9 mouse cellular contexts compared by ENCODE assay signal in the genomic region with DNA sequence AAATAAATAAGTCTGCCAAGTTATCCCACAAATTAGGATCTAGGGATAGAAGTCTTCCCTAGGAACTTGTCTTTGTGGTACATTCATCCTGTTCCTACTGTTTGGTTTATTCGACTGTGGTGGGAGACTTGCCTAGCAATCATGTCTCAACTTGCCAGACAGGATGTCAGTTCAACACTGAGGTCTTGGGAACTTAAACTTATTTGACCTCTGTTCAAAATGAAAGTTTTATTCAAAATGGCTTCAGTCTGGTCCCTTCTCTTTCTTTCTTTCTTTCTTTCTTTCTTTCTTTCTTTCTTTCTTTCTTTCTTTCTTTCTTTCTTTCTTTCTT. TPM values are rescaled to one million over a fixed set of nuclear protein-coding genes. Genes with fewer than 3 reads are reported as not detected.
DNase-seq lines count a peak whose midpoint lies in the region; ATAC-seq and TF ChIP-seq lines count a peak whose summit lies in the region.
"Had no signal": no experiment of that assay in that cellular context is flagged by ENCODE, and none has a peak within 500 bp of the region (broad histone marks: within the 10 kb centered on the region; RNA-seq: fewer than 3 reads in every experiment).

No protein-coding gene starts in this region.

- H3K9me3 ChIP-seq in embryonic facial prominence, embryonic 10.5 days: no peaks in the 10 kb centered on the region
- no peaks in the 10 kb centered on the region for H3K9me3 ChIP-seq in limb, embryonic 10.5 days (replicated peaks)
- H3K9me3 ChIP-seq in neural tube, embryonic 14.5 days (ENCODE audit: control insufficient read depth, low read length): no peaks in the 10 kb centered on the region

- no peak overlapping the region for H3K9ac ChIP-seq in neural tube, embryonic 14.5 days (replicated peaks; ENCODE audit: low read depth, low read length)

- peaks cover 4% of the 10 kb centered on the region; the same call in 1 of the 2 replicates for H3K4me1 ChIP-seq in embryonic facial prominence, embryonic 10.5 days
- no peaks in the 10 kb centered on the region for H3K4me1 ChIP-seq in limb, embryonic 10.5 days
- no peaks in the 10 kb centered on the region for H3K4me1 ChIP-seq in neural tube, embryonic 14.5 days (ENCODE audit: control insufficient read depth, insufficient read depth, low read length)

- no peak for ATAC-seq in neural tube, embryonic 14.5 days (ENCODE audit: low read depth)

- H3K4me3 ChIP-seq in layer of hippocampus, adult 2 months: peak overlapping the region; percentile 55
- H3K4me3 ChIP-seq in embryonic facial prominence, embryonic 10.5 days: peak overlapping the region; percentile 57
- peak overlapping the region; percentile 49 for H3K4me3 ChIP-seq in limb, embryonic 10.5 days
- no peak overlapping the region for H3K4me3 ChIP-seq in neural tube, embryonic 14.5 days (ENCODE audit: low read depth, low read length)

- H3K27ac ChIP-seq in layer of hippocampus, adult 2 months: peak overlapping the region; percentile 77
- no peak overlapping the region; the same call in 1 of the 2 replicates for H3K27ac ChIP-seq in embryonic facial prominence, embryonic 10.5 days (replicated peaks)
- H3K27ac ChIP-seq in limb, embryonic 10.5 days: no peak overlapping the region
- no peak overlapping the region for H3K27ac ChIP-seq in neural tube, embryonic 14.5 days (ENCODE audit: low read depth, low read length)

- no peak for TF ChIP-seq CTCF in layer of hippocampus, adult 2 months (conservative IDR thresholded peaks at IDR 0.05)

- no peak for DNase-seq in layer of hippocampus, adult 2 months (ENCODE audit: low spot score in 2 of 2)
- DNase-seq in layer of hippocampus, adult 8-10 months (ENCODE audit: low spot score in 2 of 2): no peak
- DNase-seq in embryonic facial prominence, embryonic 10.5 days (ENCODE audit: low spot score): no peak
- no peak for DNase-seq in limb, embryonic 10.5 days (ENCODE audit: low spot score)
- no peak for DNase-seq in testis, postnatal 10 days (ENCODE audit: low spot score)
- DNase-seq in cerebellum, adult 8-10 months: no peak
- DNase-seq in layer of hippocampus, adult 9-10 months (ENCODE audit: low spot score): no peak

- no peaks in the 10 kb centered on the region for H3K27me3 ChIP-seq in embryonic facial prominence, embryonic 10.5 days (replicated peaks; ENCODE audit: low read depth, poor library complexity, severe bottlenecking)
- no peaks in the 10 kb centered on the region for H3K27me3 ChIP-seq in limb, embryonic 10.5 days (ENCODE audit: low read depth, poor library complexity, severe bottlenecking)
- no peaks in the 10 kb centered on the region for H3K27me3 ChIP-seq in neural tube, embryonic 14.5 days (ENCODE audit: control insufficient read depth, insufficient read depth, low read length)

- 36% methylated on average over 1 of the region's 1 CpGs for WGBS in embryonic facial prominence, embryonic 10.5 days
- WGBS in limb, embryonic 10.5 days: 61% methylated on average over 1 of the region's 1 CpGs
- WGBS in neural tube, embryonic 14.5 days: 87% methylated on average over 1 of the region's 1 CpGs

- H3K4me2 ChIP-seq in neural tube, embryonic 14.5 days (ENCODE audit: low read depth, low read length): peak overlapping the region; percentile 36; the same call in 1 of the 2 replicates

- H3K36me3 ChIP-seq in embryonic facial prominence, embryonic 10.5 days (replicated peaks): no peaks in the 10 kb centered on the region
- H3K36me3 ChIP-seq in limb, embryonic 10.5 days: no peaks in the 10 kb centered on the region
- H3K36me3 ChIP-seq in neural tube, embryonic 14.5 days (ENCODE audit: control insufficient read depth, insufficient read depth, low read length): no peaks in the 10 kb centered on the region

RNA-seq across cellular contexts. Expression of a gene that starts 0.7 kb away (rescaled TPM):
- total RNA-seq in layer of hippocampus, adult 2 months (2021): 1 to 10 TPM; 1.5 to 2.3 TPM
- 10 to 100 TPM in 1 of 4 experiments, 1 to 10 TPM in 3; 2.1 to 11.1 (median 4.4) TPM for total RNA-seq in layer of hippocampus, adult 8-10 months (2022)
- 0.89 and 0.96 TPM in 2 replicates for polyA plus RNA-seq in embryonic facial prominence, embryonic 10.5 days (2016; fragmentation: Nextera tagmentation; extraction: Ambion mirVana)
- polyA plus RNA-seq in limb, embryonic 10.5 days (2016; fragmentation: Nextera tagmentation; extraction: Ambion mirVana): 0.63 and 1.5 TPM in 2 replicates
- 1.1 and 1.4 TPM in 2 replicates for polyA plus RNA-seq in neural tube, embryonic 14.5 days (2014; fragmentation: Nextera tagmentation; extraction: Ambion mirVana)

RNA-seq across cellular contexts. Expression of a gene that starts 6.9 kb away (rescaled TPM):
- not detected for total RNA-seq in layer of hippocampus, adult 2 months (2021)
- not detected for total RNA-seq in layer of hippocampus, adult 8-10 months (2022)
- 0.06 TPM in 1 of 2 replicates, not detected in the other for polyA plus RNA-seq in embryonic facial prominence, embryonic 10.5 days (2016; fragmentation: Nextera tagmentation; extraction: Ambion mirVana)
- not detected in 2 replicates for polyA plus RNA-seq in limb, embryonic 10.5 days (2016; fragmentation: Nextera tagmentation; extraction: Ambion mirVana)
- polyA plus RNA-seq in neural tube, embryonic 14.5 days (2014; fragmentation: Nextera tagmentation; extraction: Ambion mirVana): not detected in 2 replicates
- total RNA-seq: left cerebral cortex, adult 8-10 months had no signal

RNA-seq across cellular contexts. Expression of a gene that starts 23.3 kb away (rescaled TPM):
- not detected for total RNA-seq in layer of hippocampus, adult 2 months (2021)
- not detected for total RNA-seq in layer of hippocampus, adult 8-10 months (2022)
- polyA plus RNA-seq in embryonic facial prominence, embryonic 10.5 days (2016; fragmentation: Nextera tagmentation; extraction: Ambion mirVana): not detected in 2 replicates
- not detected in 2 replicates for polyA plus RNA-seq in limb, embryonic 10.5 days (2016; fragmentation: Nextera tagmentation; extraction: Ambion mirVana)
- not detected in 2 replicates for polyA plus RNA-seq in neural tube, embryonic 14.5 days (2014; fragmentation: Nextera tagmentation; extraction: Ambion mirVana)
- total RNA-seq: left cerebral cortex, adult 8-10 months had no signal

RNA-seq across cellular contexts. Expression of a gene that starts 49.4 kb away (rescaled TPM):
- total RNA-seq in layer of hippocampus, adult 2 months (2021): not detected
- not detected for total RNA-seq in layer of hippocampus, adult 8-10 months (2022)
- polyA plus RNA-seq in embryonic facial prominence, embryonic 10.5 days (2016; fragmentation: Nextera tagmentation; extraction: Ambion mirVana): 0.14 TPM in 1 of 2 replicates, not detected in the other
- 0.28 TPM in 1 of 2 replicates, not detected in the other for polyA plus RNA-seq in limb, embryonic 10.5 days (2016; fragmentation: Nextera tagmentation; extraction: Ambion mirVana)
- polyA plus RNA-seq in neural tube, embryonic 14.5 days (2014; fragmentation: Nextera tagmentation; extraction: Ambion mirVana): 0.99 and 1.1 TPM in 2 replicates
- total RNA-seq: left cerebral cortex, adult 8-10 months had no signal
